Mouse (Mus musculus) liver, embryonic 12.5 days (tissue): Measurements from ENCODE around the gene Rgs11. TPM values are rescaled to one million over a fixed set of nuclear protein-coding genes. Genes with fewer than 3 reads are reported as not detected.

Experiments
- ATAC-seq: fragments of 200-750 bp; cut with Nextera tagmentation; 2 replicates; pipeline ENCODE4 v1.8.0; 2017; ENCODE audit warnings: moderate number of reproducible peaks, mild to moderate bottlenecking, moderate library complexity
- H3K27ac ChIP-seq: fragments of 300-500 bp; sonication (generic); 2 replicates; pipeline ENCODE4 v1.5.1; 2016; ENCODE audit warnings: mild to moderate bottlenecking
- H3K27me3 ChIP-seq: fragments of 300-500 bp; sonication (generic); replicated peaks from 2 replicates; pipeline ENCODE4 v1.6.1; 2016; ENCODE audit warnings: mild to moderate bottlenecking, moderate library complexity
- H3K36me3 ChIP-seq: fragments of 300-500 bp; sonication (generic); 2 replicates; pipeline ENCODE4 v1.6.1; 2016; ENCODE audit warnings: mild to moderate bottlenecking, moderate library complexity
- H3K4me1 ChIP-seq: fragments of 300-500 bp; sonication (generic); 2 replicates; pipeline ENCODE4 v1.6.1; 2016
- H3K4me2 ChIP-seq: fragments of 300-500 bp; sonication (generic); 2 replicates; pipeline ENCODE4 v1.6.1; 2016; ENCODE audit warnings: mild to moderate bottlenecking, moderate library complexity
- H3K4me3 ChIP-seq: fragments of 300-500 bp; sonication (generic); 2 replicates; pipeline ENCODE4 v1.5.1; 2016; ENCODE audit warnings: mild to moderate bottlenecking, moderate library complexity
- H3K9ac ChIP-seq: fragments of 300-500 bp; sonication (generic); 2 replicates; pipeline ENCODE4 v1.6.1; 2016; ENCODE audit warnings: mild to moderate bottlenecking, moderate library complexity
- H3K9me3 ChIP-seq: fragments of 300-500 bp; sonication (generic); replicated peaks from 2 replicates; pipeline ENCODE4 v1.6.1; 2016; ENCODE audit warnings: mild to moderate bottlenecking, moderate library complexity
- WGBS: fragments of 180-500 bp; shearing (Covaris S2); methylation state at CpG from one replicate; pipeline ENCODE4 v1.1.7; 2016; ENCODE audit not compliant: insufficient replicate concordance; 5-methylcytosine and 5-hydroxymethylcytosine counted together
- polyA plus RNA-seq: library from polyadenylated mRNA; unstranded; fragments of >200 nt; fragmentation: Nextera tagmentation; extraction: Ambion mirVana; gene quantifications from 2 replicates; pipeline ENCODE4 v1.2.1, GENCODE M21; 2016

Rgs11 gene
- polyA plus RNA-seq, 1 experiment from 2014 or later: 1.0 TPM

- peak within 1 kb of the TSS; percentile 85 for H3K4me2 ChIP-seq
- H3K27me3 ChIP-seq: 0 out of 2 replicates have a peak, but pooled peaks cover 2% of the 10 kb centered on the region
- H3K9ac ChIP-seq: peak within 1 kb of the TSS; percentile 97
- peaks cover 28% of the 10 kb centered on the region for H3K4me1 ChIP-seq
- peak within 1 kb of the TSS; percentile 98 for H3K4me3 ChIP-seq
- H3K9me3 ChIP-seq: no peaks in the 10 kb centered on the region
- under 1% methylated on average over 43 of the region's 43 CpGs for WGBS
- H3K27ac ChIP-seq: peak within 1 kb of the TSS; percentile 98
- peak; percentile 93 for ATAC-seq
- peaks cover 34% of the 10 kb centered on the region for H3K36me3 ChIP-seq
Observed at GRCm38 (mm10) chr17:26252539-26253251, 49.9 kb downstream of the Rgs11 start, which contains the start of gene Luc7l. Gene Luc7l, plus strand, starts transcription at chr17:26252896.

GRCm38 (mm10) chr17:26253399-26253798 lies 50.6 kb downstream of the Rgs11 start:
- peak overlapping the region; percentile 97 for H3K9ac ChIP-seq
- ATAC-seq: no peak; the same call in 1 of the 2 replicates
- H3K4me3 ChIP-seq: peak overlapping the region; percentile 98
- under 1% methylated on average over 24 of the region's 24 CpGs for WGBS
- H3K27me3 ChIP-seq: no peaks in the 10 kb centered on the region
- H3K9me3 ChIP-seq: no peaks in the 10 kb centered on the region
- peaks cover 41% of the 10 kb centered on the region for H3K36me3 ChIP-seq
- H3K4me1 ChIP-seq: peaks cover 28% of the 10 kb centered on the region
- H3K4me2 ChIP-seq: peak overlapping the region; percentile 85
- peak overlapping the region; percentile 98 for H3K27ac ChIP-seq

GRCm38 (mm10) chr17:26255313-26255712 lies 52.6 kb downstream of the Rgs11 start:
- no peak overlapping the region for H3K4me2 ChIP-seq
- no peak overlapping the region for H3K9ac ChIP-seq
- no peaks in the 10 kb centered on the region for H3K27me3 ChIP-seq
- 81% methylated on average over 7 of the region's 7 CpGs for WGBS
- no peaks in the 10 kb centered on the region for H3K9me3 ChIP-seq
- peaks cover 28% of the 10 kb centered on the region for H3K4me1 ChIP-seq
- no peak for ATAC-seq
- no peak overlapping the region for H3K27ac ChIP-seq
- H3K36me3 ChIP-seq: peaks cover 60% of the 10 kb centered on the region
- H3K4me3 ChIP-seq: no peak overlapping the region

Other genes with a start within 250 kb of the Rgs11 start
- 20.4 and 21.3 TPM in 2 replicates for gene Capn15, start 217.2 kb upstream of the Rgs11 start, polyA plus RNA-seq
- gene Rab11fip3, start 133.4 kb upstream of the Rgs11 start, polyA plus RNA-seq: 4.2 and 4.3 TPM in 2 replicates
- gene Decr2, start 112.6 kb upstream of the Rgs11 start, polyA plus RNA-seq: 12.0 and 13.2 TPM in 2 replicates
- gene Nme4, start 107.3 kb upstream of the Rgs11 start, polyA plus RNA-seq: 65.9 and 68.3 TPM in 2 replicates
- gene Tmem8, start 89.7 kb upstream of the Rgs11 start, polyA plus RNA-seq: 1.9 and 2.2 TPM in 2 replicates
- 162 and 174 TPM in 2 replicates for gene Mrpl28, start 79.5 kb upstream of the Rgs11 start, polyA plus RNA-seq
- gene Axin1, start 64.3 kb upstream of the Rgs11 start, polyA plus RNA-seq: 15.2 and 16.4 TPM in 2 replicates
- gene Pdia2, start 3.9 kb upstream of the Rgs11 start, polyA plus RNA-seq: 96.4 and 96.5 TPM in 2 replicates
- gene Arhgdig, start 4.8 kb downstream of the Rgs11 start, polyA plus RNA-seq: 36.1 and 36.9 TPM in 2 replicates
- 12.1 and 13.1 TPM in 2 replicates for gene Fam234a, start 41.3 kb downstream of the Rgs11 start, polyA plus RNA-seq
- 59.4 and 62.6 TPM in 2 replicates for gene Luc7l, start 49.9 kb downstream of the Rgs11 start, polyA plus RNA-seq
- gene Neurl1b, start 211.9 kb downstream of the Rgs11 start, polyA plus RNA-seq: 0.06 and 0.10 TPM in 2 replicates